Mouse (Mus musculus) hindbrain, embryonic 14.5 days (tissue): ENCODE data around the gene Mb21d2. TPM values are rescaled to one million over a fixed set of nuclear protein-coding genes. Genes with fewer than 3 reads are reported as not detected.
A peak's percentile ranks its signal among the peaks of the same experiment; 100 is the strongest.

ENCODE experiments used
- ATAC-seq: fragments of 200-750 bp; cut with Nextera tagmentation; 2 replicates; pipeline ENCODE4 v1.8.0; 2017; ENCODE audit warnings: moderate number of reproducible peaks, mild to moderate bottlenecking, moderate TSS enrichment, moderate library complexity; ENCODE audit not compliant: low FRiP score
- DNase-seq: peaks from one replicate; pipeline ENCODE4 v3.0.0-alpha.2; 2015; ENCODE audit warnings: low spot score
- H3K27ac ChIP-seq: fragments of 300-500 bp; sonication (generic); 2 replicates; pipeline ENCODE4 v1.5.1; 2014; ENCODE audit warnings: mild to moderate bottlenecking, moderate library complexity
- H3K27me3 ChIP-seq: fragments of 300-500 bp; sonication (generic); 2 replicates; pipeline ENCODE4 v1.6.1; 2014; ENCODE audit warnings: mild to moderate bottlenecking, low read length, mixed read lengths; ENCODE audit not compliant: control insufficient read depth, insufficient read depth
- H3K36me3 ChIP-seq: fragments of 300-500 bp; sonication (generic); replicated peaks from 2 replicates; pipeline ENCODE4 v1.6.1; 2014; ENCODE audit not compliant: control insufficient read depth, insufficient read depth
- H3K4me1 ChIP-seq: fragments of 300-500 bp; sonication (generic); replicated peaks from 2 replicates; pipeline ENCODE4 v1.6.1; 2014; ENCODE audit warnings: antibody characterized with exemption, low read length, mixed read lengths; ENCODE audit not compliant: control insufficient read depth, insufficient read depth
- H3K4me2 ChIP-seq: fragments of 300-500 bp; sonication (generic); replicated peaks from 2 replicates; pipeline ENCODE4 v1.6.1; 2014; ENCODE audit warnings: mild to moderate bottlenecking, moderate library complexity
- H3K4me3 ChIP-seq: fragments of 300-500 bp; sonication (generic); replicated peaks from 2 replicates; pipeline ENCODE4 v1.5.1; 2014; ENCODE audit warnings: mild to moderate bottlenecking, low read length
- H3K9ac ChIP-seq: fragments of 300-500 bp; sonication (generic); 2 replicates; pipeline ENCODE4 v1.6.1; 2014
- H3K9me3 ChIP-seq: fragments of 300-500 bp; sonication (generic); 2 replicates; pipeline ENCODE4 v1.6.1; 2016; ENCODE audit warnings: low read length; ENCODE audit not compliant: control insufficient read depth
- WGBS: fragments of 180-500 bp; shearing (Covaris S2); extraction: QIAGEN DNeasy Blood & Tissue Kit; methylation state at CpG from one replicate; pipeline ENCODE4 v1.1.7; 2014; 5-methylcytosine and 5-hydroxymethylcytosine counted together
- polyA plus RNA-seq: library from polyadenylated mRNA; unstranded; fragments of >200 nt; fragmentation: Nextera tagmentation; extraction: Ambion mirVana; gene quantifications from 2 replicates; pipeline ENCODE4 v1.2.1, GENCODE M21; 2014

Mb21d2 gene
- polyA plus RNA-seq, 1 experiment from 2014 or later, result 19.5 TPM

DNA sequence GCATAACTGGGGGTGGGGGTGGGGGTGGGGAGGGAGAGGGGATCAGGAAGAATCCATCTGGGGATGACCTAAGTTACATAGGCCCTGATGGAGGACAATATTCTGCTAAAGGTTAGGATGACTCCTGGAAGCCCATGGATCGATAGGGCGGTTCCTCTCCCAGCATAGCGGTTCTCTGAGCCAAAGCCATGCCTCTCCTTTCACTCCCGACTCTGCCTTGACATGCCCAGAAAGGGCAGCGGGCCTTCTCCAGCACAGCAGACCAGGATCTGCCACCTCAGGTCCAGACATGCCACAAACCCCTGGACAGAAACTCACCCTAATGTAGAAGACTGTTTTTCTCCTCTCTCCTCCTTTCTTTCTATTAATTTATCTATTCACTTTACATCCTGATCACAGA, 44.8 kb downstream of the Mb21d2 start:
- no peak for DNase-seq
- Histone ChIP-seq H3K9me3 (peaks cover 3% of the 10 kb centered on the region; the same call in 1 of the 2 replicates), H3K4me2 (no peak overlapping the region), H3K27me3 (no peaks in the 10 kb centered on the region), H3K27ac (no peak overlapping the region), H3K36me3 (no peaks in the 10 kb centered on the region), H3K9ac (no peak overlapping the region), H3K4me1 (peaks cover 23% of the 10 kb centered on the region), H3K4me3 (no peak overlapping the region)
- ATAC-seq, result no peak
- 89% methylated on average over 5 of the region's 5 CpGs for WGBS

DNA sequence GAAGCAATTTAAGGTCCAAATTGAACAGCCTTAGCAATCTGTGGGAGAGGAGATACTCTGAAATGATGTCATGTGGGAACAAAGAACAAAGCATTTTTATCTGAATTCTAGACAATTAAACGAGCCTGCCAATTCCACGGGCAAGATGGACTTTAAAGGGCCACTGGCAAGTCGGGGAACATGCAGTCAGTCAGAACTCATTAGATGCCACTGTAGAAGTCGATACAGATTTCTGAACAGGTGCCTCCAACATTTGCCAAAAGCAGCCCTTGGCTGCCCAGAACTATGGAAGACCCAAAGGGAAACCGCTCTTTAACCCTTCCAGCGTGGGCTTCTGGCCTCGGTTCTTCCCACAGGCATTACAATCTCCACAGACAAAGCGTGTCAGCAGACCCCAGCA, 45.8 kb downstream of the Mb21d2 start:
- WGBS, result 65% methylated on average over 8 of the region's 8 CpGs
- no peaks in the 10 kb centered on the region for H3K27me3 ChIP-seq
- DNase-seq (no peak), ATAC-seq (no peak)
- no peak overlapping the region for H3K27ac ChIP-seq
- H3K9ac ChIP-seq, result no peak overlapping the region
- no peaks in the 10 kb centered on the region for H3K9me3 ChIP-seq
- no peak overlapping the region for H3K4me2 ChIP-seq
- H3K4me3 ChIP-seq, result no peak overlapping the region
- no peaks in the 10 kb centered on the region for H3K36me3 ChIP-seq
- H3K4me1 ChIP-seq, result peaks cover 23% of the 10 kb centered on the region

DNA sequence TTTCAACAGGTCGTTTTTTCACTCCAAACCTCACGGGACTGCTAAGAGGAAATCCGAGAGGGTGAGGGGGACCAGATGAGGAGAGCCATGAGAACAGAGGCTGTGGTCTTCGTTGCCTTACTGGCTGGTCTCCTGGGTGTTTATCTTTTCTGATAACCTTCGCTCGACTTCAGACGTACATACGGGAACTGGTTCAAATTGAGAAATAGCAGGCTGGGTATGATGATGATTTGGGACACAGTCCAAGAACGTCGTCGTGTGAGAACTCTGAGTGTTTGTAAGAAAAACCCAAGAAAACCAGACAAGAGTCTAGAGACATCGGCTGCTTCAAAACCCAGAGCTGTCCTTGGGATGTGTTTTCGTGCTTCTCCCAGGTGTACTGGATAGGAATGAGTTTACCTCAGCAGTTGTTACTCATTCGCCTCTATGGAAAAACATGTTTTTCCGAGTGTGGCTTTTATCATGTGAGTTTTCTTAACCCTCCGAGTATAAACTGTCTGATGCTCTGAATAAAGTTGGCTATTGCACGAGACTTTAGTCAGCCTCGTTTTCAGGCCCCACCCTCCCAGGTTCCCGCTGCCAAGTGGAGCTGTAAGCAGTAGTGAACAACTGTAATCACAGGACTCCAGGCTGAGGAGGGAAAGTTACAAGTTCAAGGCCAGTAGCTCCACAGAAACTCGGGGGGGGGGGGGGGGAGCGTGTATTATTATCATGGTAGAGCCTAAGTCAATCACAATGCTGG, 46.6 kb downstream of the Mb21d2 start:
- no peak overlapping the region for H3K27ac ChIP-seq
- no peaks in the 10 kb centered on the region for H3K9me3 ChIP-seq
- no peak for ATAC-seq
- H3K9ac ChIP-seq, result no peak overlapping the region
- DNase-seq, result no peak
- H3K4me3 ChIP-seq, result no peak overlapping the region
- WGBS, result 86% methylated on average over 21 of the region's 21 CpGs
- H3K27me3 ChIP-seq, result no peaks in the 10 kb centered on the region
- H3K4me1 ChIP-seq, result peaks cover 25% of the 10 kb centered on the region
- no peaks in the 10 kb centered on the region for H3K36me3 ChIP-seq
- no peak overlapping the region for H3K4me2 ChIP-seq

DNA sequence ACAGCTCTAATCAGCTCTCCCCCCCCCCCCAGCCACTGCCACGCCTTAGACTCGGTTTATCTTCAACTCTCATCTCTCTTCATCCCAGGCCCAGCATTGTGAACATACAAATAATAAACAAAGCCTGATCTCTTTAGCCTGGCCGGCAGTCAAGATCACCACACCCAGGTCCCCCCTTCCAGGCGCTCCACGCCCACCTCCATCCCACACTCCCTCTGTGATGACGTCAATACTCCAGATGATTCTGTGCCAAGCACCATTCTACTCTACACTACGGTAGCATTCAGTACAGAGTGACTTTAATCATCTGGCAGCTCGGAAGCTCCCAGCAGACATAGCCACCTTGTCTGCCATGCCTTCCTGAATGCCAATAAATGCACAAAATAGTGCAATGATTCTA, 47.7 kb downstream of the Mb21d2 start:
- Histone ChIP-seq H3K27ac (no peak overlapping the region), H3K9ac (no peak overlapping the region), H3K4me3 (no peak overlapping the region), H3K36me3 (no peaks in the 10 kb centered on the region), H3K4me2 (no peak overlapping the region), H3K9me3 (no peaks in the 10 kb centered on the region), H3K4me1 (peaks cover 34% of the 10 kb centered on the region), H3K27me3 (no peaks in the 10 kb centered on the region)
- no peak for DNase-seq
- 50% methylated on average over 8 of the region's 8 CpGs for WGBS
- no peak for ATAC-seq

DNA sequence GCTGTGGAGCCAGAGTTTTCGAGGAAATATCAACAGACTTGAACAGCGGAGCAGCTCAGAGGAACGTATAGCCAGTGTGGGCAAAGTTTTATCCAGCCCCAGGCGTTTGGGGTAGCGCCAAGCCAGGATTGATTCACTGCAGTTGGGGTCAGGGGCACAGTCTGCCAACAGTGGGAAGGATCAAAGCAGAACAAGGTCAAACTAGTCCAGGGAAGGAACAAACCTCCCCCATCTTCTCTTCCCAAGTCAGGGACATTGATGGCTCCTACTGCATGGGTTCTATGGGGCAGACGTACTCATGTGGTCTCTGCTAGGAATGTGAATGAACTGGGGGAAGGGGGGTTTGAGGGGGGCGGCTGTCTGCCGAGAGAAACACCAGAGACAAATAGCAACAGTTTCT, 48.7 kb downstream of the Mb21d2 start:
- Histone ChIP-seq H3K4me3 (no peak overlapping the region), H3K4me2 (peak overlapping the region; percentile 4; the same call in 1 of the 2 replicates), H3K9me3 (no peaks in the 10 kb centered on the region), H3K27ac (no peak overlapping the region), H3K27me3 (no peaks in the 10 kb centered on the region), H3K9ac (no peak overlapping the region), H3K36me3 (no peaks in the 10 kb centered on the region), H3K4me1 (peaks cover 28% of the 10 kb centered on the region)
- WGBS, result 8% methylated on average over 8 of the region's 8 CpGs
- DNase-seq, result no peak
- ATAC-seq, result peak; percentile 38; the same call in 1 of the 2 replicates

DNA sequence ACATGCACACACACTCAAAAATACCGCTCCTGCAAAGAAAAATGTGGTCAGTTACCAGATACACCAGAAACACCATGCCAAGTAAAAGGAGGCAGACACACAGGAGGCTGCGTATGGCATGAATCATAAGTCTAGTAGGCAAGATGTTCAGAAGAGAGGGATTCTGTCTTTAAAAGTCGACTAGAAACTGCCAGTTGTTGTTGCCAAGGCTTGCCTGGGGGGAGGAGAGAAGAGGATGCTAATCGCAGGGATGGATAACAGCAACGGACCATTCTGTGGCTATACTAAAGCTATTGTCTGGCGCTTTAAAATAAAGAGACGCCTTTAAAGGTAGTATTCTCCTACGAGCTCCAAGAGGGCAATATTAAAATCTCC, 49.2 kb downstream of the Mb21d2 start:
- Histone ChIP-seq H3K9me3 (no peaks in the 10 kb centered on the region), H3K4me2 (0 out of 2 replicates have a peak overlapping the region, but pooled peaks have one; percentile 4), H3K4me3 (no peak overlapping the region), H3K27me3 (no peaks in the 10 kb centered on the region), H3K9ac (no peak overlapping the region), H3K36me3 (no peaks in the 10 kb centered on the region), H3K27ac (no peak overlapping the region), H3K4me1 (peaks cover 28% of the 10 kb centered on the region)
- no peak for DNase-seq
- no peak for ATAC-seq
- WGBS, result 46% methylated on average over 8 of the region's 8 CpGs

DNA sequence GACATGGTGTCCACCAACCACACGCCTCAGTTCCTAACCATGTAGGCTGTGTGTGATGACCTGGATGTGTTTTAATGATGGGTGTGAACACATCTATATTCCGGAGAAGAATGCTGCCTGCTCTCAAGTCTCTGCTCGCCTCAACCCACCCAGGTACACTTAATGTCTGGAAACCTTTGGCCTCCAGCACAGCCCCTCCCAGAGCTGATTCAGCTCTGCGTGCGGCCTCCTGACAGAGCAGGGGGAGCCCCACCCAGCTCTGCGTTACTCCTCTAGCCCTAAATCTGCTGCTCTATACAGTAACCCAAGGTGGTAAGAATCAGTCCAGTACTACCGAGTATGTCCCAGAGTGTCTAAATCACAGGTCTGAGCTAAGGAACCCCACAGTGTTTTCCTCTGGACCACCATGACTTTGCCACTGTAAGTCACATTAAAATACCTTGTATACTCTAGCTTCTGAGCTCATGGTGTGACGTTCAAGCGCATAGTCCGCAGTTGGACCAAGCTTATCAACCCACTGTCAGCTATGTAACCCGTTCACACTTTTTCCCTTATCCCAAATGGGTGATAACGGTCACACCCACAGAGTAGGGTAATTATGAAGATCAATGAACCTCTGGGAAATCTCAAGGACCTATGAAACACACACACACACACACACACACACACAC, 49.7 kb downstream of the Mb21d2 start:
- no peak overlapping the region for H3K27ac ChIP-seq
- ATAC-seq (no peak), DNase-seq (no peak)
- H3K9ac ChIP-seq, result no peak overlapping the region
- H3K9me3 ChIP-seq, result no peaks in the 10 kb centered on the region
- no peak overlapping the region for H3K4me3 ChIP-seq
- H3K27me3 ChIP-seq, result no peaks in the 10 kb centered on the region
- no peak overlapping the region for H3K4me2 ChIP-seq
- H3K4me1 ChIP-seq, result peaks cover 28% of the 10 kb centered on the region
- H3K36me3 ChIP-seq, result no peaks in the 10 kb centered on the region
- WGBS, result 87% methylated on average over 12 of the region's 12 CpGs

DNA sequence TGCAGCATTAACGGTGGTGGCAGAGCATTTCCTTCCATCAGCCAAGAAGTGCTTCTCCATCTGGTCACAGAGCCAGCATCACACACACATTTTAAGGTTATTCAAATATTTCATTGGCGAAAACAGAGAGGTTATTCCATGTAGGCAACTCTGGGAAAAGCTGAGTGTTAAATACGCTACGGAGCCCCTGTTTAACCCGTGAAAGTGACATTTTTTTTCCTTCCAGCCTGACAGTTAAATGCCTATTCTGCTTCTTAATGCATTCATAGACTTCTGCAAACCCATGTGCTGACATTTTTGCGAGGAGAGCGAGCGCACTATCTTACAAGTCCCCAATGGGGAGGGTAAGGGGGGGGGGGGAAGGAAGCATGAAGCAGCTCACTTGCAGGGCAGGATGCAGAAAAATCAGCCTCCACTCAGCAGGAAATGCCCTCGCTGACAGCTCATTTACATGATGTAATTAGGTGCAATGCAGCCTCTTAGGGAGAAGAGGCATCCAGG, 52.3 kb downstream of the Mb21d2 start:
- H3K27ac ChIP-seq, result no peak overlapping the region
- no peaks in the 10 kb centered on the region for H3K36me3 ChIP-seq
- H3K27me3 ChIP-seq, result no peaks in the 10 kb centered on the region
- no peaks in the 10 kb centered on the region for H3K9me3 ChIP-seq
- peaks cover 28% of the 10 kb centered on the region for H3K4me1 ChIP-seq
- no peak overlapping the region for H3K9ac ChIP-seq
- ATAC-seq, result no peak
- H3K4me2 ChIP-seq, result no peak overlapping the region
- 39% methylated on average over 9 of the region's 9 CpGs for WGBS
- no peak overlapping the region for H3K4me3 ChIP-seq
- DNase-seq, result no peak

DNA sequence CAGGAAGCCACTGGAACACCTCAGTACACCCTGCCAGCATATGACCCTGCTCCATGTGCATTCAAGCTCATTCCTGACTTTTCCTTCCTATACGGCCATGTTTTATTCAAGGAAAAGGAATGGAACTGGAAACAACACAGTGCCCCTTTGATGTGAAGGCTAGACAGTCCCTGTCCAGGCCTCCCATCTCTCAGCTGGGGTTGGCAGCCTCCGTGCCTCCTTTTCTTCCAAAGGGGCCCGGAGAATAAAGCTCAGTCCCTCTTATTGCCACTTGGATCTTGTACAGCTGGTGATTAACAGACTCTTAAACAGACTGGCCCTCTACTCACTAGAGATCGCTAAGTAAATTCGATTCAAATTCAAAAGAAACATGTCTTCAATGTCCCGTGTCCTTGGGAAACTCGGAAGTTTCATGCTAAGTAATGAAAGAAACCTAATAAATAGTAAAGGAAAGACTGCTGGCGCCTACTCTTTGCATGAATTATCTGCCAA, 56.0 kb downstream of the Mb21d2 start:
- WGBS, result 49% methylated on average over 8 of the region's 8 CpGs
- Histone ChIP-seq H3K36me3 (no peaks in the 10 kb centered on the region), H3K4me1 (peaks cover 25% of the 10 kb centered on the region), H3K4me3 (no peak overlapping the region), H3K27ac (no peak overlapping the region), H3K4me2 (no peak overlapping the region), H3K27me3 (no peaks in the 10 kb centered on the region), H3K9ac (no peak overlapping the region), H3K9me3 (no peaks in the 10 kb centered on the region)
- no peak for DNase-seq
- ATAC-seq, result peak; percentile 52; the same call in 1 of the 2 replicates
